Comparison of ENCODE assay signal across 8 mouse cellular contexts in the genomic region with DNA sequence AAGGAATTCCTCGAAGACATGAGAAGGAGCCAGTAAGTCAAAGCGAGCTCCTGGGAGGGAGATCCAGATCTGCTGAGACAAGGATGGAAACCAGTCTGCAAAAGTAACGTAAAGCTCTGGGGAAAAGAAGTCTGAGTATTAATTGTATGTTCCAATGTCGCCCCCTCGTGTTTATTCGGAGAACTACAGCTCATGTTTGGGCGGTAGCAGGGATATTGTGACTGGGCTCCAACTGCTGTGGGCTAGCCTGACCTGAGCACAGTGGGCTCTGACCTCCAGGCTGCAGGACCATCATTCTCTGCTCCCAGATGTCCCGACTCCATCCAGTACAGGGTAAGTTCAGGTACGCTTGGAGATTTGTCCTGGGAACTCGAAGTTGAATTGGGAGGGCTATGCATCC. TPM values are rescaled to one million over a fixed set of nuclear protein-coding genes. Genes with fewer than 3 reads are reported as not detected.
DNase-seq lines count a peak whose midpoint lies in the region; TF ChIP-seq lines count a peak whose summit lies in the region.

No protein-coding gene starts in this region.

- TF ChIP-seq EP300 in ES-Bruce4 (IDR thresholded peaks at IDR 0.05; ENCODE audit: insufficient read depth, low read depth, low read length), result no peak

- no peaks in the 10 kb centered on the region for H3K36me3 ChIP-seq in ES-Bruce4 (ENCODE audit: control insufficient read depth, insufficient read depth, low read length, poor library complexity, severe bottlenecking)

- H3K4me3 ChIP-seq in ES-Bruce4 (ENCODE audit: low read depth, low read length), result no peak overlapping the region

- H3K27ac ChIP-seq in ES-Bruce4 (ENCODE audit: insufficient read depth, low read length), result no peak overlapping the region

- H3K9me3 ChIP-seq in ES-Bruce4 (replicated peaks; ENCODE audit: control insufficient read depth, insufficient read depth, low read length, poor library complexity, severe bottlenecking), result no peaks in the 10 kb centered on the region

- no peak for TF ChIP-seq POLR2A in ES-Bruce4 (IDR thresholded peaks at IDR 0.05; ENCODE audit: insufficient read depth, low read length)

- no peaks in the 10 kb centered on the region for H3K27me3 ChIP-seq in ES-Bruce4 (ENCODE audit: control insufficient read depth, insufficient read depth, low read length, poor library complexity, severe bottlenecking)

- TF ChIP-seq CTCF in ES-Bruce4 (IDR thresholded peaks at IDR 0.05; ENCODE audit: low read depth, low read length), result peak; percentile 45

- no peak overlapping the region for H3K9ac ChIP-seq in ES-Bruce4 (ENCODE audit: low read depth, poor library complexity, severe bottlenecking)

- no peaks in the 10 kb centered on the region for H3K4me1 ChIP-seq in ES-Bruce4 (ENCODE audit: control insufficient read depth, insufficient read depth, low read length)

- DNase-seq in adrenal gland, adult 2 months, result peak; percentile 40
- DNase-seq in embryo, embryonic 9.5 days (ENCODE audit: extremely low spot score), result peak; percentile 82
- DNase-seq in heart, postnatal 4 days, result peak; percentile 78
- DNase-seq in layer of hippocampus, adult 8-10 months (ENCODE audit: low spot score in 2 of 2), result peak; percentile 58 to 81
- DNase-seq in lung, postnatal 10 days, result peak; percentile 76
- peak; percentile 56 for DNase-seq in right cerebral cortex, adult 18-20 months
- DNase-seq in urinary bladder, postnatal 36 days (ENCODE audit: low spot score in 2 of 2), result peak; percentile 52 to 64

RNA-seq across cellular contexts. Expression of gene Erich4, which starts 16.0 kb away (rescaled TPM):
- polyA plus RNA-seq in ES-Bruce4 (2011; ENCODE audit: insufficient read depth, insufficient read length, low read depth, missing spikeins), result not detected in 2 replicates
- total RNA-seq in adrenal gland, adult 2 months (2021), result not detected
- not detected in 2 replicates for polyA plus RNA-seq in adrenal gland, adult 2 months (2012; rRNA removed)
- total RNA-seq in heart, postnatal 4 days (2021), result not detected
- not detected for total RNA-seq in layer of hippocampus, adult 8-10 months (2022)

RNA-seq across cellular contexts. Expression of gene Dmac2, which starts 19.6 kb away (rescaled TPM):
- polyA plus RNA-seq in ES-Bruce4 (2011; ENCODE audit: insufficient read depth, insufficient read length, low read depth, missing spikeins), result 32.8 and 33.4 TPM in 2 replicates
- 10 to 100 TPM; 21.4 to 35.3 TPM for total RNA-seq in adrenal gland, adult 2 months (2021)
- 54.0 and 54.5 TPM in 2 replicates for polyA plus RNA-seq in adrenal gland, adult 2 months (2012; rRNA removed)
- total RNA-seq in heart, postnatal 4 days (2021), result 10 to 100 TPM; 46.1 to 49.5 TPM
- 10 to 100 TPM; 49.8 to 61.0 (median 52.2) TPM for total RNA-seq in layer of hippocampus, adult 8-10 months (2022)

RNA-seq across cellular contexts. Expression of gene B3gnt8, which starts 26.8 kb away (rescaled TPM):
- polyA plus RNA-seq in ES-Bruce4 (2011; ENCODE audit: insufficient read depth, insufficient read length, low read depth, missing spikeins), result 0.60 and 0.87 TPM in 2 replicates
- 1 to 10 TPM; 1.8 to 4.5 TPM for total RNA-seq in adrenal gland, adult 2 months (2021)
- 11.8 and 13.0 TPM in 2 replicates for polyA plus RNA-seq in adrenal gland, adult 2 months (2012; rRNA removed)
- total RNA-seq in heart, postnatal 4 days (2021), result 1 to 10 TPM; 2.2 to 3.0 TPM
- 1 to 10 TPM in 3 of 4 experiments, under 1 TPM in 1; 0.66 to 2.0 (median 1.7) TPM for total RNA-seq in layer of hippocampus, adult 8-10 months (2022)

RNA-seq across cellular contexts. Expression of gene Bckdha, which starts 59.1 kb away (rescaled TPM):
- polyA plus RNA-seq in ES-Bruce4 (2011; ENCODE audit: insufficient read depth, insufficient read length, low read depth, missing spikeins), result 26.1 and 26.9 TPM in 2 replicates
- total RNA-seq in adrenal gland, adult 2 months (2021), result 100 to 1,000 TPM; 207 to 217 TPM
- polyA plus RNA-seq in adrenal gland, adult 2 months (2012; rRNA removed), result 626 and 697 TPM in 2 replicates
- total RNA-seq in heart, postnatal 4 days (2021), result 10 to 100 TPM; 46.7 to 59.4 TPM
- 10 to 100 TPM; 34.4 to 42.3 (median 39.3) TPM for total RNA-seq in layer of hippocampus, adult 8-10 months (2022)

RNA-seq across cellular contexts. Expression of gene Exosc5, which starts 59.3 kb away (rescaled TPM):
- 53.7 and 71.1 TPM in 2 replicates for polyA plus RNA-seq in ES-Bruce4 (2011; ENCODE audit: insufficient read depth, insufficient read length, low read depth, missing spikeins)
- 10 to 100 TPM; 42.5 to 44.0 TPM for total RNA-seq in adrenal gland, adult 2 months (2021)
- 121 and 124 TPM in 2 replicates for polyA plus RNA-seq in adrenal gland, adult 2 months (2012; rRNA removed)
- total RNA-seq in heart, postnatal 4 days (2021), result 10 to 100 TPM; 18.8 to 19.6 TPM
- total RNA-seq in layer of hippocampus, adult 8-10 months (2022), result 10 to 100 TPM; 23.1 to 32.2 (median 27.5) TPM
